Mouse (Mus musculus) hindbrain, postnatal 0 days (tissue): Measurements from ENCODE around the gene Odf3l2. TPM values are rescaled to one million over a fixed set of nuclear protein-coding genes. Genes with fewer than 3 reads are reported as not detected.

ENCODE experiments used
- ATAC-seq: fragments of 200-750 bp; cut with Nextera tagmentation; 2 replicates; pipeline ENCODE4 v1.8.0; 2017; ENCODE audit warnings: mild to moderate bottlenecking, moderate TSS enrichment, moderate library complexity
- DNase-seq: peaks from one replicate; pipeline ENCODE4 v3.0.0-alpha.2; 2015; ENCODE audit warnings: low spot score
- H3K27ac ChIP-seq: fragments of 300-500 bp; sonication (generic); 2 replicates; pipeline ENCODE4 v1.5.1; 2014; ENCODE audit warnings: mild to moderate bottlenecking
- H3K27me3 ChIP-seq: fragments of 300-500 bp; sonication (generic); 2 replicates; pipeline ENCODE4 v1.6.1; 2014; ENCODE audit warnings: low read length, mixed read lengths; ENCODE audit not compliant: insufficient read depth
- H3K36me3 ChIP-seq: fragments of 300-500 bp; sonication (generic); 2 replicates; pipeline ENCODE4 v1.6.1; 2014; ENCODE audit warnings: low read length, mixed read lengths; ENCODE audit not compliant: insufficient read depth
- H3K4me1 ChIP-seq: fragments of 300-500 bp; sonication (generic); 2 replicates; pipeline ENCODE4 v1.6.1; 2014; ENCODE audit warnings: antibody characterized with exemption, low read length, mixed read lengths; ENCODE audit not compliant: insufficient read depth
- H3K4me2 ChIP-seq: fragments of 300-500 bp; sonication (generic); 2 replicates; pipeline ENCODE4 v1.6.1; 2014; ENCODE audit warnings: low read depth, mild to moderate bottlenecking, low read length, moderate library complexity, mixed read lengths
- H3K4me3 ChIP-seq: fragments of 300-500 bp; sonication (generic); 2 replicates; pipeline ENCODE4 v1.5.1; 2014; ENCODE audit warnings: low read length
- H3K9ac ChIP-seq: fragments of 300-500 bp; sonication (generic); replicated peaks from 2 replicates; pipeline ENCODE4 v1.6.1; 2014; ENCODE audit warnings: mild to moderate bottlenecking, low read length, moderate library complexity, mixed read lengths
- H3K9me3 ChIP-seq: fragments of 300-500 bp; sonication (generic); 2 replicates; pipeline ENCODE4 v1.6.1; 2016; ENCODE audit warnings: low read length, mixed read lengths
- CTCF ChIP-seq: IDR thresholded peaks from 2 replicates; pipeline ENCODE4 v1.5.1; 2016; ENCODE audit warnings: antibody characterized with exemption, control low read depth, low read depth
- WGBS: fragments of 180-500 bp; shearing (Covaris S2); extraction: QIAGEN DNeasy Blood & Tissue Kit; methylation state at CpG from one replicate; pipeline ENCODE4 v1.1.7; 2014; 5-methylcytosine and 5-hydroxymethylcytosine counted together
- polyA plus RNA-seq: library from polyadenylated mRNA; unstranded; fragments of >200 nt; fragmentation: Nextera tagmentation; extraction: Ambion mirVana; gene quantifications from 2 replicates; pipeline ENCODE4 v1.2.1, GENCODE M21; 2015
- total RNA-seq: library from RNA; depleted of rRNA; stranded (reverse); fragments of >200 nt; gene quantifications from 2 replicates; pipeline ENCODE4 v1.2.3, GENCODE M21; 2014; rRNA removed

The Odf3l2 gene
- total RNA-seq = 0.42 and 2.0 TPM in 2 replicates
- polyA plus RNA-seq = 0.60 and 0.71 TPM in 2 replicates

DNA sequence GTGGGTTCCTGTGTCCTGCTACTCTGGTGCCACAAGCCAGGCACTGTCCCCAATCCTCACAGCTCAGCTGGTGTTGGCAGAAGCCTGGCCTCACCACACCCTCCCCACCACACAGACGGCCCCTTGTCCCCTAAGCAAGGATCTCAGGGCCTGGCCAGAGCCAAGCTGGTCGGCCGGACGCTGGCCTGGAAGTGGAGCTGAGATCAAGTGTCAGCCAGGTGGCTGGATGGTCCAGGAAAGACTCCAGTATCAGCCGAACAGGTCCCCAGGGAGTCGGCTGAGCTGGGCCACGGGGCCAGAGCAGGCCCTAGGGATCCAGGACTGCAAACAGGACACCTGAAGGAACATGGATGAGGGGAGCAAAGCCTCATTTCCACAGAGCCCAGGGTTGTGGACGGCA, at the start of gene Odf3l2:
TSS of gene Odf3l2 (minus strand) at position 28 of the 400 bp plus-strand sequence.
- no peak for ATAC-seq
- H3K27me3 ChIP-seq = no peaks in the 10 kb centered on the region
- TF ChIP-seq CTCF = no peak
- H3K9ac ChIP-seq = no peak within 1 kb of the TSS
- no peak for DNase-seq
- no peak within 1 kb of the TSS for H3K4me3 ChIP-seq
- no peak within 1 kb of the TSS for H3K27ac ChIP-seq
- H3K4me2 ChIP-seq = no peak within 1 kb of the TSS
- no peaks in the 10 kb centered on the region for H3K36me3 ChIP-seq
- H3K4me1 ChIP-seq = no peaks in the 10 kb centered on the region
- H3K9me3 ChIP-seq = no peaks in the 10 kb centered on the region
- WGBS = 73% methylated on average over 8 of the region's 8 CpGs

DNA sequence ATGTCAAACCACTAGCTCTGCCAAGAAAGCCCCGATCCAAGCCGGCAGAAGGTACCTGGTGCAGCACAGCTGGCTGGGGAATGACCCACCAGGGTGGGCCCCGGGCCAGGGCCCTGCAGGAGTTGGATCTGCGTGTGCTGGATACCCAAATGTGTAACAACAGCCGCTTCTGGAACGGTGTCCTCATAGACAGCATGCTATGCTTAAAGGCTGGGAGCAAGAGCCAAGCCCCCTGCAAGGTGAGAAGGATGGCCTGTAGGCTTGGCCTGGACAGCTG, 48.8 kb upstream of the Odf3l2 start:
- no peaks in the 10 kb centered on the region for H3K36me3 ChIP-seq
- WGBS = 51% methylated on average over 6 of the region's 6 CpGs

DNA sequence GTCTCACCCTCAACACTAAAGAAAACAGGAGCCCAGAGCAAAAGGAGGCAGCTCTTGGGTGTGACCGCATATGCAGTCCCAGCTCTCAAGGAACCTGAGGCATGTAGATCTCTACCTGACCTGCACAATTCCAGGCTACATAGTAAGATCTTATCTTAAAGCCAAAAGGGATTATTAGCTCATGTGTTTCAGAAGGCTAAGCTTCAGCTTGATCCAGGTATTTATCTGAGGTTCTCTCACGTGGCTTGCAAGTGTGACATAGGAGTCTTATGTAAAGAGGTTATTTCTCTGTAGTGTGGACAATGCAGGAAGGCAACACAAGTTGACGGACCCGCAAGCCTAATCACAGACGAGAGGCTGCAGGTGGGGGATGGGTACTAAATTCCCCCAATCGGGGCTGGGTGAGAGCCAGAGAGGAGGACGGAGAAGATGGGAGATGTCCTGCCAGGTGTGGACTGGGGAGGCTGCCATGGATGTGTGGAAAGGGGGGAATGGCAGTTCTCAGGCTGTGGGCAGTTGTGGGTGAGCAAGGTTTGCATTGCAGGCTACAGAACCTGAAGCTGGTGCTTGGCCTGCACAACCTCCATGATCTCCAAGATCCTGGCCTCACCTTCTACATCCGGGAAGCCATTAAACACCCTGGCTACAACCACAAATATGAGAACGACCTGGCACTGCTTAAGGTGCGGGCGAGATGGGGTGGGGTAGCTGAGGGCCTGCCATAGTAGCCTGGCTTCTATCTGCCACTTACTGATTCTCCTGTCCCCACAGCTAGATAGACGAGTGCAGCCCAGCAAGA, 48.2 kb upstream of the Odf3l2 start:
- WGBS = 66% methylated on average over 12 of the region's 12 CpGs

More for the DNA sequence above, 48.8 kb upstream of the Odf3l2 start:
- Histone ChIP-seq H3K4me3 (no peak overlapping the region), H3K27me3 (no peaks in the 10 kb centered on the region), H3K4me1 (no peaks in the 10 kb centered on the region), H3K9ac (no peak overlapping the region), H3K4me2 (no peak overlapping the region), H3K9me3 (no peaks in the 10 kb centered on the region), H3K27ac (no peak overlapping the region)
- ATAC-seq (no peak), DNase-seq (no peak)
- no peak for TF ChIP-seq CTCF

DNA sequence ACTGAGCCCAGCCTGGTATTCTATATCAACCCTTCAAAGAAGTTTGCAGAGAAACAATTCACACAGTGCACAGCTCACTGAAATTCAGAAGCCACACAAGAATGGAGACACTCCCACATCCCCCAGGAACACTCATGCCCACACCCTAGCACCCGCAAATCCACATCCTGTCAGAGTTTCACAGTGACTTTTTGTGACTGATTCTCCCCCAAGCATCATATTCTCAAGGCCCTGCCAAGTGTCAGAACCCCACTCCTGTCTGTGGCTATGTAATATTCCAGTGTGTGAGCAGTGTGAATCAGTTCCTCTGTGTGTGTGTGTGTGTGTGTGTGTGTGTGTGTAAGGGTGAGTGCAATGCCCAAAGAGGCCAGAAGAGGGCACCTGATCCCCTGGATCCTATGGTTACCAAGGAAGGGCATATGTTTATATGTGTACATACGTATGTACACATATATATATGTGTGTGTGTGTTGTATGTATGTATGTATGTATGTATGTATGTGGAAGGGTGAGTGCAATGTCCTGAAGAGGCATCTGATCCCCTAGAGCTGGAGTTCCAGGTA, 46.5 kb upstream of the Odf3l2 start:
- 97% methylated on average over 2 of the region's 2 CpGs for WGBS
- no peak for DNase-seq
- Histone ChIP-seq H3K4me2 (no peak overlapping the region), H3K27ac (no peak overlapping the region), H3K4me1 (no peaks in the 10 kb centered on the region), H3K36me3 (peaks cover 15% of the 10 kb centered on the region), H3K4me3 (no peak overlapping the region), H3K27me3 (no peaks in the 10 kb centered on the region), H3K9me3 (no peaks in the 10 kb centered on the region), H3K9ac (no peak overlapping the region)
- no peak for ATAC-seq
- TF ChIP-seq CTCF = peak; percentile 46; the same call in 1 of the 2 replicates

More for the DNA sequence above, 48.2 kb upstream of the Odf3l2 start:
- ATAC-seq (no peak), DNase-seq (no peak)
- no peak overlapping the region for H3K4me3 ChIP-seq
- no peak overlapping the region for H3K27ac ChIP-seq
- no peaks in the 10 kb centered on the region for H3K9me3 ChIP-seq
- no peaks in the 10 kb centered on the region for H3K27me3 ChIP-seq
- no peak overlapping the region for H3K4me2 ChIP-seq
- H3K4me1 ChIP-seq = no peaks in the 10 kb centered on the region
- TF ChIP-seq CTCF = no peak
- H3K36me3 ChIP-seq = no peaks in the 10 kb centered on the region; the same call in 1 of the 2 replicates
- H3K9ac ChIP-seq = no peak overlapping the region

DNA sequence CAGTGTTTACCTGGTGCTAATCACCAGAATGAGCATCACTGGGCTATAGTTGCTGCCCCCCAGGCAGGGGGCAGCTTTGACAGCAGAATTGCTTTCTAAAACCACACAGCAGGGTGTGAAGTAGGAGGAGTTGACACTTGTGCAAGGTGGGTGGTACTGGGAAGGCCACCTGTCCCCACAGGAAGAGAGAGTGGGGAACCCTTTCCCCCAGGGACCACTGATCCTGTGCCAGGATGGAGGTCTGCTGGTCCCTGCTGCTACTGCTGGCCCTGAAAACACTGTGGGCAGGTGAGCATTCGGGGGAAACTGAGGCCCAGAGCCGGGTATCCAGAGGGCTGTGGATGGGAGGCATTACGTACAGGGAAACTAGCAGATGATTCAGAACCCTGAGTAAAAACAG, 43.6 kb upstream of the Odf3l2 start:
- TF ChIP-seq CTCF = no peak
- Histone ChIP-seq H3K4me3 (no peak overlapping the region), H3K4me1 (no peaks in the 10 kb centered on the region), H3K9me3 (no peaks in the 10 kb centered on the region), H3K27me3 (no peaks in the 10 kb centered on the region), H3K4me2 (no peak overlapping the region), H3K27ac (no peak overlapping the region), H3K9ac (no peak overlapping the region), H3K36me3 (peaks cover 43% of the 10 kb centered on the region)
- ATAC-seq (no peak), DNase-seq (no peak)
- WGBS = 92% methylated on average over 3 of the region's 3 CpGs

DNA sequence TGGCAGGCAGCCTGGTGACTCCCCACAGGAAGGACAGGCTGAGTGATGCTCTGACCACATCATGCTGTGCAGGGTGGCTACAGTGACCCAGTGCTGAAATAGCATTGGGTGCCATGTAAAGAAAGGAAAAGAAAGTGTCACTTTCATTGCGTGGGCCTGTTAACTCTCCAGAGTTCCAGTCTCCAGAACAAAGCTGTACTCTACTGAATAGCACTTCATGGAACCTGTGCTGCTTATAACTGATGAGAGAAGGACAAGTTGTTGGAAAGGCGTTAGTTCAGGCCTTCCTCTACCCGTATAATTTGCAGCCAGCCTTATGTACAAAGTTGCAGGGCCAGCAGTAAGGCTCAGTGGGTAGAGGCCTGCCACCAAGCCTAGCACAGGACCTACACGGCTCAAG, 43.2 kb upstream of the Odf3l2 start, which contains the start of gene Gzmm:
TSS of gene Gzmm (plus strand) at position 301 of the 400 bp plus-strand sequence.
- Histone ChIP-seq H3K4me2 (no peak within 1 kb of the TSS), H3K4me3 (no peak within 1 kb of the TSS), H3K36me3 (peaks cover 44% of the 10 kb centered on the region), H3K4me1 (peaks cover 1% of the 10 kb centered on the region), H3K9ac (no peak within 1 kb of the TSS), H3K27ac (no peak within 1 kb of the TSS), H3K27me3 (no peaks in the 10 kb centered on the region), H3K9me3 (no peaks in the 10 kb centered on the region)
- 83% methylated on average over 4 of the region's 4 CpGs for WGBS
- ATAC-seq (no peak), DNase-seq (no peak)
- TF ChIP-seq CTCF = no peak

DNA sequence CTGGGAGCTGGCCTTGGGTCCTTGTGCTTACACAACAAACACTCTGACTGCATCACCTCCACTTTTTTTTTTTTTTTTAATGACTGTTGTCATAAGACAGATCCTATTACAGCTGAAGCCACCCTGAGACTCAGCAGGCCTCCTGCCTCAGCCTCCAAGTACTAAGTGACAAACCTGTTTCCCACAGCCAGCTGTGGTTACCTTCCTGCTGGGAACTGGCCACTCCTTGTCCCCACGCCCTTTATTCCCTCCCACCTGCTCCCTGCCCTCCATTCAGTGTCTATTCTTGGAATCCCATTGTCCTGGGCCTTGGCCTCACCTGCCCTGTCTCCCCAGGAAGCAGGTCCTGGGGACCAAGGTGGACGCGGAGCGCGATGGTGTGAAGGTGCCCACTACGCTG, 42.0 kb upstream of the Odf3l2 start:
- Histone ChIP-seq H3K9me3 (no peaks in the 10 kb centered on the region), H3K36me3 (peaks cover 44% of the 10 kb centered on the region), H3K9ac (no peak overlapping the region), H3K27me3 (no peaks in the 10 kb centered on the region), H3K4me3 (no peak overlapping the region), H3K4me2 (no peak overlapping the region), H3K4me1 (peaks cover 10% of the 10 kb centered on the region), H3K27ac (no peak overlapping the region)
- no peak for DNase-seq
- TF ChIP-seq CTCF = no peak
- ATAC-seq = no peak
- 96% methylated on average over 6 of the region's 6 CpGs for WGBS
